Mouse (Mus musculus) mature B cell (primary cell): ENCODE measurements around the gene Skint7.
"Not testable (repeated sequence)": the region's sequence is repeated elsewhere in the genome, so short reads cannot be mapped to it uniquely, and the experiment has no call there.

Experiments used
- in situ Hi-C: fragments of 300-500 bp; cut with MboI; formaldehyde crosslinking; loops from 2 replicates; pipeline ENCODE4 v1.14.3; 2019

Skint7 gene

DNA sequence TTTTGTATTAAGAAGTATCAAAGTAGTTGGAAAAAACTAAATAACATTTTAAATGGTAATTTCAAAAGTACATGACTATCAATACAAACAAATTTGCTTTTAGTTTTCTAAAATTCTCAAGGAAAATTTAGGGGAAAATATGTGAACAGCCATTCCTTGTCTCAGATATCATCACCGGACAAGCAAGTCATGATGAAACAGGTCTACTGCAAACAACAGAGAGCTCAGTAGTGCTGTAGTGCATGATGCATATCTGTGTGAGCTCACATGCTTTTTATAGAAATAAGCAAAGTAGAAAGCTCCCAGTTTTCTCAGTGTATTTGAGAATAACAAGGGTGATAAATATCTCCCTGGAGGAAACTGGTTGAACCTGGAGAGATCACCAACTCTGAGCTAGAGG, at the start of gene Skint7:
TSS of gene Skint7 (plus strand) at position 301 of the 400 bp plus-strand sequence.
- in situ Hi-C loops: no loop called here

- in situ Hi-C loops: no loop called here
Measured at GRCm38 (mm10) chr4:111961309-111961708, 11.4 kb upstream of the Skint7 start.

GRCm38 (mm10) chr4:111963241-111963640, 9.5 kb upstream of the Skint7 start:
- in situ Hi-C loops: not testable (repeated sequence)

GRCm38 (mm10) chr4:111963669-111964068, 9.1 kb upstream of the Skint7 start:
- in situ Hi-C loops: no loop called here

DNA sequence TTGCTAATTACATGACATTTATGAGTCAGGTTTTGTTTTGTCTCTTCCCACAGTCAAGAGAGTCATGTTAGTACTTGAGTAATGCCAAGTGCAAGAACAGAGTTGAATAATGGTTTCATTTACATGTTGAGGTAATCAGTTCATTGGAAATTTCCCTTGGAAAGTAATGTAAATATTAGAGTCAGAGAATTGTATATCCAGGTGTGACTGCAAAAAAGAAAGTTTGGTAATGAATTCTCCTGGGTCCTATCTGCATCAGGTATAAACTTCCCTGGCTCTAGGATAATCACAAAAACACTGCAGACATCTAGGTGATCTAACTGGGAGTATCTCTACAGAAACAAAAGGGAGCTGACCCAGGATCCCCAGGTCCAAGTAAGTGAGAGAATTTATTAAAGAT, 33.2 kb downstream of the Skint7 start, which contains the start of gene Skint1:
TSS of gene Skint1 (plus strand) at position 301 of the 400 bp plus-strand sequence.
- in situ Hi-C loops: no loop called here
